Mouse (Mus musculus): ENCODE measurements at regions not wholly inside any gene's neighbourhood (a gene's known extent, or its start where the extent isn't known, plus 50 kb on each side); places are given as distances from the start of the nearest gene placed in this dataset.

DNA sequence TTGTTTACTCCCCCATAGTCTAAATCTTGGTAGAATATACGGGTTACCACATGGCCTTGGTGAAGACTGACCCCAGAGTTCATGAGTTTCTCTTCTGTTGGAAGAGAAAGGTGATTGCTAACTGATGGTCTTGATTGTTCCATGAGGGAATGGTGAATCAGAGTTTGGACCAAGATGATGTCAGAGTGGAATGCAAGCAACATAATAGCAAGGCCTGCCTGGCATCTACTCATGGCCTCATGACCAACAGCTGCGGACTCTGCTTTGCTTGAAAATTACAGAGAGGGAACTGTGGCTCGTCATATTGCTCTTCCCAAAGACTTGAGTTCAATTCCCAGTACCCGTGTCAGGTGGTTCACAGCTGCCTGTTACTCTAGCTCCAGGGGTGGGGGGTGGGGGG, 205.9 kb upstream of the Pgrmc2 start:
- Histone ChIP-seq H3K36me3 (ENCODE audit: control insufficient read depth, insufficient read depth) (no peaks in the 10 kb centered on the region), H3ac (ENCODE audit: control insufficient read depth, insufficient read length, low read depth) (no peak overlapping the region), H3K4me3 (ENCODE audit: insufficient read depth, poor library complexity, severe bottlenecking) (no peak overlapping the region), H3K27me3 (ENCODE audit: control insufficient read depth, insufficient read depth, insufficient read length) (no peaks in the 10 kb centered on the region), H3K79me2 (ENCODE audit: control insufficient read depth, insufficient read depth) (no peaks in the 10 kb centered on the region), H3K79me3 (ENCODE audit: low read depth) (no peaks in the 10 kb centered on the region)
- TF ChIP-seq MYOG (IDR thresholded peaks at IDR 0.05; ENCODE audit: control insufficient read depth, extremely low read depth, insufficient read length) (no peak), MYOD1 (IDR thresholded peaks at IDR 0.05; ENCODE audit: control insufficient read depth, insufficient read length, low read depth) (peak; percentile 90), MAX (IDR thresholded peaks at IDR 0.05) (peak; percentile 85), FOSL1 (IDR thresholded peaks at IDR 0.05; ENCODE audit: insufficient read depth, low read length, poor library complexity, severe bottlenecking) (peak; percentile 37), USF1 (IDR thresholded peaks at IDR 0.05; ENCODE audit: low read depth) (peak; percentile 60)

DNA sequence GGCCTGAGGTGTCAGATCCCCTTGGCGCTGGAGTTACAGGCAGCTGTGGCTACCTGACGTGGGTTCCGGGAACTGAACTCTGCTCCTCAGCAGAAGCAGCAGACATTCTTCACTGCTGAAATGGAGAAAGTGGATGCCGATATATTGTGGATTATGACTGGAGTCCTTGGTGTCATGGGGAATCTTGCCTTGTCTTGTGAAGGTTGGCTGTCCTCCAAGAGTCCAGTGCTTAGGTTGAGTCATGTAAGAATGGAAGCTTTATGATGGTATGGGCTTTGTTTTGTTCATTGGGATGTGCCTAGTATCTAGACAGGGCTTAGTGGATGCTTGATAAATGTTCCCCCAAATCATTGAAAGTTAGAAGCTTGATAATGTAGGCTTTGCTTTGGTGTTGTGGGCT, 205.2 kb upstream of the Pgrmc2 start:
- H3K36me3 ChIP-seq (ENCODE audit: control insufficient read depth, insufficient read depth): no peaks in the 10 kb centered on the region
- H3K27me3 ChIP-seq (ENCODE audit: control insufficient read depth, insufficient read depth, insufficient read length): no peaks in the 10 kb centered on the region
- no peak overlapping the region for H3ac ChIP-seq (ENCODE audit: control insufficient read depth, insufficient read length, low read depth)
- TF ChIP-seq USF1 (IDR thresholded peaks at IDR 0.05; ENCODE audit: low read depth) (no peak), CTCF (IDR thresholded peaks at IDR 0.05; ENCODE audit: control insufficient read depth, insufficient read depth, insufficient read length) (no peak), MYOG (IDR thresholded peaks at IDR 0.05; ENCODE audit: control insufficient read depth, extremely low read depth, insufficient read length) (no peak), CEBPB (IDR thresholded peaks at IDR 0.05; ENCODE audit: low read depth) (no peak), FOSL1 (IDR thresholded peaks at IDR 0.05; ENCODE audit: insufficient read depth, low read length, poor library complexity, severe bottlenecking) (no peak), MAX (IDR thresholded peaks at IDR 0.05) (no peak), MYOD1 (IDR thresholded peaks at IDR 0.05; ENCODE audit: control insufficient read depth, insufficient read length, low read depth) (no peak)
- no peaks in the 10 kb centered on the region for H3K79me3 ChIP-seq (ENCODE audit: low read depth)
- H3K4me3 ChIP-seq (ENCODE audit: insufficient read depth, poor library complexity, severe bottlenecking): no peak overlapping the region
- H3K79me2 ChIP-seq (ENCODE audit: control insufficient read depth, insufficient read depth): no peaks in the 10 kb centered on the region

- no peaks in the 10 kb centered on the region for H3K79me3 ChIP-seq (ENCODE audit: low read depth)
- H3K79me2 ChIP-seq (ENCODE audit: control insufficient read depth, insufficient read depth): no peaks in the 10 kb centered on the region
- peak overlapping the region; percentile 36 for H3ac ChIP-seq (ENCODE audit: control insufficient read depth, insufficient read length, low read depth)
- H3K4me3 ChIP-seq (ENCODE audit: insufficient read depth, poor library complexity, severe bottlenecking): no peak overlapping the region
- TF ChIP-seq CEBPB (IDR thresholded peaks at IDR 0.05; ENCODE audit: low read depth) (no peak), USF1 (IDR thresholded peaks at IDR 0.05; ENCODE audit: low read depth) (no peak), CTCF (IDR thresholded peaks at IDR 0.05; ENCODE audit: control insufficient read depth, insufficient read depth, insufficient read length) (no peak), MYOD1 (IDR thresholded peaks at IDR 0.05; ENCODE audit: control insufficient read depth, insufficient read length, low read depth) (no peak), MAX (IDR thresholded peaks at IDR 0.05) (no peak), MYOG (IDR thresholded peaks at IDR 0.05; ENCODE audit: control insufficient read depth, extremely low read depth, insufficient read length) (no peak)
- H3K36me3 ChIP-seq (ENCODE audit: control insufficient read depth, insufficient read depth): no peaks in the 10 kb centered on the region
- H3K27me3 ChIP-seq (ENCODE audit: control insufficient read depth, insufficient read depth, insufficient read length): no peaks in the 10 kb centered on the region
Observed at GRCm38 (mm10) chr3:41285336-41285735, 202.5 kb upstream of the Pgrmc2 start.

DNA sequence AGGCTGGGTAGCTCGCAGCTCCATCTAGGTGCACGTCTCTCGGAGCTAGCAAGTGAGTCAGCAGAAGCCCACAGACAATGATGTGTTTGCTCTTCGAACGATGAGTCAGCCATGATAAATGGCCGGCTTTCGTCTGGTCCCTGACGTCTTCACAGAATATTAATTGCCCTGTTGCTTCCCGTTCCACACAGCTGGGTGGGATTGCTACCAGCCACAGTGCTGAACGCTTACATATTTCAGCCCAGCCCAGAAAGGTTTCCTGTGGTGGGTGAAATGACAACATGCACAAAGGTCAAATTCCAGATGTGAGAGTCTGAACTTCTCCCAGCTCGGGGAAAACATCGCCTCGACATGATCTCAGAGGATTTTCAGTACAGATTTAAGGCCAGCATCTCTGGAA, 202.1 kb upstream of the Pgrmc2 start:
- H3K36me3 ChIP-seq (ENCODE audit: control insufficient read depth, insufficient read depth): no peaks in the 10 kb centered on the region
- no peak overlapping the region for H3K4me3 ChIP-seq (ENCODE audit: insufficient read depth, poor library complexity, severe bottlenecking)
- TF ChIP-seq CEBPB (IDR thresholded peaks at IDR 0.05; ENCODE audit: low read depth) (peak; percentile 46), FOSL1 (IDR thresholded peaks at IDR 0.05; ENCODE audit: insufficient read depth, low read length, poor library complexity, severe bottlenecking) (peak; percentile 86), MAX (IDR thresholded peaks at IDR 0.05) (no peak), CTCF (IDR thresholded peaks at IDR 0.05; ENCODE audit: control insufficient read depth, insufficient read depth, insufficient read length) (no peak), MYOD1 (IDR thresholded peaks at IDR 0.05; ENCODE audit: control insufficient read depth, insufficient read length, low read depth) (peak; percentile 67), USF1 (IDR thresholded peaks at IDR 0.05; ENCODE audit: low read depth) (no peak)
- H3K27me3 ChIP-seq (ENCODE audit: control insufficient read depth, insufficient read depth, insufficient read length): no peaks in the 10 kb centered on the region
- H3K79me3 ChIP-seq (ENCODE audit: low read depth): no peaks in the 10 kb centered on the region
- H3K79me2 ChIP-seq (ENCODE audit: control insufficient read depth, insufficient read depth): no peaks in the 10 kb centered on the region
- no peak overlapping the region for H3ac ChIP-seq (ENCODE audit: control insufficient read depth, insufficient read length, low read depth)

DNA sequence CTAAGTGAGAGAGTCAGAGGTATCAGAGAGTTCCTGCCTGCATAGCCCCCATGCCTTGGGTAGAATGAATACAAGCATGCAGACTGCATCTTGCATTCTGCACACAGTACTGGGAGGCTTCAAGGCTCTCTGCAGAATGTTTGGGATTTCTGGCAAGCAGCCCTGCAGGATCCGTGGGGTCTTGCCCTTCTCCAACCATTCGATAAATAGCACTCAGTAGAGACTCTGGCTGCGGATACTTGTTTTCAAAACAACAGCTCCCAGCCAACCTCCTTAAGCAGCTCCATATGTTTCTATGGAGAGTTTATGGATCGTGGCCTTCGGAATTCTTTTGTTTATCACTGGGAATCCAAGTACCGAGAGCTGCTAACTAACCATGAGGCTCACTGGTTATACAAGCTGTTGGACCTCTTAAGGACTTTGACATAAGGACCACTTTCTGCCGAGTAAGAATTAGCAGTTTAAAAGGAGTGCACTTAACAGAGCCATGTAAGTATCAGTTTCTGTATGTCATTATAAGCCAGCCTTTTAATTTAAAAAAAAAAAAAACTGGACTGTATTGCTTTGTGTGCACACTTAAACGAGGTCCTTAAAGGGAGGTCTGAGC, 199.7 kb upstream of the Pgrmc2 start:
- Histone ChIP-seq H3K79me2 (ENCODE audit: control insufficient read depth, insufficient read depth) (no peaks in the 10 kb centered on the region), H3K27me3 (ENCODE audit: control insufficient read depth, insufficient read depth, insufficient read length) (no peaks in the 10 kb centered on the region), H3ac (ENCODE audit: control insufficient read depth, insufficient read length, low read depth) (no peak overlapping the region), H3K36me3 (ENCODE audit: control insufficient read depth, insufficient read depth) (no peaks in the 10 kb centered on the region), H3K4me3 (ENCODE audit: insufficient read depth, poor library complexity, severe bottlenecking) (no peak overlapping the region), H3K79me3 (ENCODE audit: low read depth) (no peaks in the 10 kb centered on the region)
- no peak for TF ChIP-seq MAX (IDR thresholded peaks at IDR 0.05)

DNA sequence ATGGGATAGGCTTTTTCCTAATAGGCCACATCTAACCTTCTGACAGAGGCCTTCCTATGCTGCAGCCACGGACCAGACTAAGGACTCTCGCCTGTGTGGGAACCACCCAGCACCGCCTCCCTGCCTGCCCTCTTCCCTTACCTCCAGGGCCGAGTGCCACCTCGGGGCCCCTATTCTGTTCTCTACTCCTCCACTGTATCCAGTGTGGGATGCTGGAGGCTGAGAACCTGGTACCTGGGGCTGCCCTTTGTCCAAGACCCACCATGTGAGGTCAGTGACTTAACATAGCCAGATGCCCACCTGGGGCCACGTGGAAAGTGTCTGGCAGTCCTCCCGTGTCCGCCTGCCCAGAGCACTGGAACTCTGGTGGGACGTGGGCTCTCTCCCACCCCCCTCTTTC, 193.2 kb upstream of the Pgrmc2 start:
- no peak overlapping the region for H3K4me3 ChIP-seq (ENCODE audit: insufficient read depth, poor library complexity, severe bottlenecking)
- TF ChIP-seq CTCF (IDR thresholded peaks at IDR 0.05; ENCODE audit: control insufficient read depth, insufficient read depth, insufficient read length) (no peak), CEBPB (IDR thresholded peaks at IDR 0.05; ENCODE audit: low read depth) (no peak), MYOD1 (IDR thresholded peaks at IDR 0.05; ENCODE audit: control insufficient read depth, insufficient read length, low read depth) (no peak), USF1 (IDR thresholded peaks at IDR 0.05; ENCODE audit: low read depth) (no peak), MYOG (IDR thresholded peaks at IDR 0.05; ENCODE audit: control insufficient read depth, extremely low read depth, insufficient read length) (no peak), MAX (IDR thresholded peaks at IDR 0.05) (no peak), FOSL1 (IDR thresholded peaks at IDR 0.05; ENCODE audit: insufficient read depth, low read length, poor library complexity, severe bottlenecking) (no peak)
- no peaks in the 10 kb centered on the region for H3K36me3 ChIP-seq (ENCODE audit: control insufficient read depth, insufficient read depth)
- no peaks in the 10 kb centered on the region for H3K79me3 ChIP-seq (ENCODE audit: low read depth)
- no peak overlapping the region for H3ac ChIP-seq (ENCODE audit: control insufficient read depth, insufficient read length, low read depth)
- H3K79me2 ChIP-seq (ENCODE audit: control insufficient read depth, insufficient read depth): no peaks in the 10 kb centered on the region
- no peaks in the 10 kb centered on the region for H3K27me3 ChIP-seq (ENCODE audit: control insufficient read depth, insufficient read depth, insufficient read length)

All from C2C12 (cell line).